Mouse (Mus musculus): ENCODE data around the gene Matn1. TPM values are rescaled to one million over a fixed set of nuclear protein-coding genes. Genes with fewer than 3 reads are reported as not detected.
A peak's percentile ranks its signal among the peaks of the same experiment; 100 is the strongest.

Gene Matn1
- polyA plus RNA-seq, 1 experiment from 2014 or later, result 0.34 TPM

- Histone ChIP-seq H3K36me3 (ENCODE audit: control insufficient read depth, insufficient read depth, low read length) (no peaks in the 10 kb centered on the region), H3K4me1 (ENCODE audit: control insufficient read depth, insufficient read depth, low read depth, low read length) (no peaks in the 10 kb centered on the region; the same call in 1 of the 2 replicates), H3K9ac (ENCODE audit: low read depth, low read length) (no peak overlapping the region), H3K27me3 (replicated peaks; ENCODE audit: control insufficient read depth, insufficient read depth, low read length) (no peaks in the 10 kb centered on the region), H3K4me2 (ENCODE audit: low read length) (no peak overlapping the region), H3K27ac (ENCODE audit: low read depth, low read length) (no peak overlapping the region), H3K4me3 (ENCODE audit: low read length) (no peak overlapping the region), H3K9me3 (ENCODE audit: control insufficient read depth, low read length) (no peaks in the 10 kb centered on the region)
- ATAC-seq, result no peak
- WGBS, result 91% methylated on average over 4 of the region's 4 CpGs
These were observed 42.9 kb downstream of the Matn1 start for GRCm38 (mm10) chr4:130987046-130987445.

GRCm38 (mm10) chr4:130988219-130988839 lies 44.1 kb downstream of the Matn1 start:
- ATAC-seq, result no peak
- H3K27ac ChIP-seq (ENCODE audit: low read depth, low read length), result no peak overlapping the region
- no peaks in the 10 kb centered on the region for H3K9me3 ChIP-seq (ENCODE audit: control insufficient read depth, low read length)
- no peak overlapping the region for H3K4me3 ChIP-seq (ENCODE audit: low read length)
- no peaks in the 10 kb centered on the region for H3K36me3 ChIP-seq (ENCODE audit: control insufficient read depth, insufficient read depth, low read length)
- no peaks in the 10 kb centered on the region; the same call in 1 of the 2 replicates for H3K4me1 ChIP-seq (ENCODE audit: control insufficient read depth, insufficient read depth, low read depth, low read length)
- WGBS, result 93% methylated on average over 6 of the region's 6 CpGs
- no peak overlapping the region for H3K9ac ChIP-seq (ENCODE audit: low read depth, low read length)
- H3K27me3 ChIP-seq (replicated peaks; ENCODE audit: control insufficient read depth, insufficient read depth, low read length), result no peaks in the 10 kb centered on the region
- H3K4me2 ChIP-seq (ENCODE audit: low read length), result no peak overlapping the region

GRCm38 (mm10) chr4:130989146-130989545 lies 45.0 kb downstream of the Matn1 start:
- no peaks in the 10 kb centered on the region; the same call in 1 of the 2 replicates for H3K4me1 ChIP-seq (ENCODE audit: control insufficient read depth, insufficient read depth, low read depth, low read length)
- H3K9ac ChIP-seq (ENCODE audit: low read depth, low read length), result no peak overlapping the region
- WGBS, result 67% methylated on average over 9 of the region's 9 CpGs
- H3K4me3 ChIP-seq (ENCODE audit: low read length), result no peak overlapping the region
- no peak overlapping the region for H3K4me2 ChIP-seq (ENCODE audit: low read length)
- H3K27me3 ChIP-seq (replicated peaks; ENCODE audit: control insufficient read depth, insufficient read depth, low read length), result no peaks in the 10 kb centered on the region
- ATAC-seq, result no peak
- no peak overlapping the region for H3K27ac ChIP-seq (ENCODE audit: low read depth, low read length)
- H3K9me3 ChIP-seq (ENCODE audit: control insufficient read depth, low read length), result no peaks in the 10 kb centered on the region
- no peaks in the 10 kb centered on the region for H3K36me3 ChIP-seq (ENCODE audit: control insufficient read depth, insufficient read depth, low read length)

GRCm38 (mm10) chr4:130990966-130991365 lies 46.8 kb downstream of the Matn1 start:
- no peak overlapping the region for H3K4me2 ChIP-seq (ENCODE audit: low read length)
- no peaks in the 10 kb centered on the region for H3K36me3 ChIP-seq (ENCODE audit: control insufficient read depth, insufficient read depth, low read length)
- no peak overlapping the region for H3K27ac ChIP-seq (ENCODE audit: low read depth, low read length)
- no peak overlapping the region for H3K9ac ChIP-seq (ENCODE audit: low read depth, low read length)
- H3K27me3 ChIP-seq (replicated peaks; ENCODE audit: control insufficient read depth, insufficient read depth, low read length), result no peaks in the 10 kb centered on the region
- WGBS, result 96% methylated on average over 5 of the region's 5 CpGs
- no peaks in the 10 kb centered on the region; the same call in 1 of the 2 replicates for H3K4me1 ChIP-seq (ENCODE audit: control insufficient read depth, insufficient read depth, low read depth, low read length)
- ATAC-seq, result no peak
- no peak overlapping the region for H3K4me3 ChIP-seq (ENCODE audit: low read length)
- peaks cover 6% of the 10 kb centered on the region for H3K9me3 ChIP-seq (ENCODE audit: control insufficient read depth, low read length)

GRCm38 (mm10) chr4:130994556-130994955 lies 50.4 kb downstream of the Matn1 start:
- ATAC-seq, result no peak
- H3K9ac ChIP-seq (ENCODE audit: low read depth, low read length), result no peak overlapping the region
- peaks cover under 1% of the 10 kb centered on the region for H3K4me1 ChIP-seq (ENCODE audit: control insufficient read depth, insufficient read depth, low read depth, low read length)
- no peaks in the 10 kb centered on the region for H3K27me3 ChIP-seq (replicated peaks; ENCODE audit: control insufficient read depth, insufficient read depth, low read length)
- H3K9me3 ChIP-seq (ENCODE audit: control insufficient read depth, low read length), result peaks cover 6% of the 10 kb centered on the region
- H3K4me2 ChIP-seq (ENCODE audit: low read length), result no peak overlapping the region
- H3K36me3 ChIP-seq (ENCODE audit: control insufficient read depth, insufficient read depth, low read length), result no peaks in the 10 kb centered on the region
- no peak overlapping the region for H3K27ac ChIP-seq (ENCODE audit: low read depth, low read length)
- H3K4me3 ChIP-seq (ENCODE audit: low read length), result no peak overlapping the region
- WGBS, result 91% methylated on average over 8 of the region's 8 CpGs

GRCm38 (mm10) chr4:130999744-131000527 lies 55.8 kb downstream of the Matn1 start:
- H3K27me3 ChIP-seq (replicated peaks; ENCODE audit: control insufficient read depth, insufficient read depth, low read length), result no peaks in the 10 kb centered on the region
- H3K4me3 ChIP-seq (ENCODE audit: low read length), result no peak overlapping the region
- ATAC-seq, result peak; percentile 60; the same call in 1 of the 2 replicates
- no peak overlapping the region for H3K4me2 ChIP-seq (ENCODE audit: low read length)
- peaks cover 6% of the 10 kb centered on the region for H3K9me3 ChIP-seq (ENCODE audit: control insufficient read depth, low read length)
- no peak overlapping the region for H3K9ac ChIP-seq (ENCODE audit: low read depth, low read length)
- 67% methylated on average over 5 of the region's 5 CpGs for WGBS
- no peaks in the 10 kb centered on the region for H3K36me3 ChIP-seq (ENCODE audit: control insufficient read depth, insufficient read depth, low read length)
- H3K4me1 ChIP-seq (ENCODE audit: control insufficient read depth, insufficient read depth, low read depth, low read length), result peaks cover 5% of the 10 kb centered on the region
- H3K27ac ChIP-seq (ENCODE audit: low read depth, low read length), result no peak overlapping the region

GRCm38 (mm10) chr4:131000614-131001178 lies 56.5 kb downstream of the Matn1 start:
- no peak overlapping the region for H3K4me3 ChIP-seq (ENCODE audit: low read length)
- H3K9me3 ChIP-seq (ENCODE audit: control insufficient read depth, low read length), result no peaks in the 10 kb centered on the region
- H3K27me3 ChIP-seq (replicated peaks; ENCODE audit: control insufficient read depth, insufficient read depth, low read length), result no peaks in the 10 kb centered on the region
- ATAC-seq, result peak; percentile 50; the same call in 1 of the 2 replicates
- no peak overlapping the region for H3K9ac ChIP-seq (ENCODE audit: low read depth, low read length)
- WGBS, result 45% methylated on average over 15 of the region's 15 CpGs
- no peak overlapping the region for H3K4me2 ChIP-seq (ENCODE audit: low read length)
- H3K4me1 ChIP-seq (ENCODE audit: control insufficient read depth, insufficient read depth, low read depth, low read length), result peaks cover 5% of the 10 kb centered on the region
- no peak overlapping the region; the same call in 1 of the 2 replicates for H3K27ac ChIP-seq (ENCODE audit: low read depth, low read length)
- H3K36me3 ChIP-seq (ENCODE audit: control insufficient read depth, insufficient read depth, low read length), result no peaks in the 10 kb centered on the region

Measured in hindbrain, embryonic 16.5 days (tissue).